Mouse (Mus musculus): ENCODE results near the gene Arf5. TPM values are rescaled to one million over a fixed set of nuclear protein-coding genes. Genes with fewer than 3 reads are reported as not detected.

Gene Arf5
- polyA plus RNA-seq, 1 experiment from 2014 or later = 301 TPM

GRCm38 (mm10) chr6:28431538-28431855 lies 8.1 kb downstream of the Arf5 start:
- H3K9ac ChIP-seq (ENCODE audit: low read length) = no peak overlapping the region
- ATAC-seq (replicated peaks; ENCODE audit: low FRiP score) (no peak), DNase-seq (ENCODE audit: low spot score) (no peak)
- H3K9me3 ChIP-seq (ENCODE audit: control insufficient read depth, low read length) = no peaks in the 10 kb centered on the region
- H3K36me3 ChIP-seq (ENCODE audit: control insufficient read depth, insufficient read depth, low read length) = no peaks in the 10 kb centered on the region
- no peak overlapping the region for H3K27ac ChIP-seq (ENCODE audit: low read depth, low read length)
- WGBS = 78% methylated on average over 6 of the region's 6 CpGs
- no peak overlapping the region for H3K4me3 ChIP-seq (ENCODE audit: low read depth, low read length)
- no peak overlapping the region for H3K4me2 ChIP-seq (ENCODE audit: low read depth, low read length, severe bottlenecking)
- no peaks in the 10 kb centered on the region for H3K4me1 ChIP-seq (replicated peaks; ENCODE audit: control insufficient read depth, insufficient read depth, low read length)
- no peaks in the 10 kb centered on the region for H3K27me3 ChIP-seq (ENCODE audit: control insufficient read depth, insufficient read depth, low read length)

- Histone ChIP-seq H3K4me2 (ENCODE audit: low read depth, low read length, severe bottlenecking) (no peak overlapping the region), H3K4me1 (replicated peaks; ENCODE audit: control insufficient read depth, insufficient read depth, low read length) (no peaks in the 10 kb centered on the region), H3K4me3 (ENCODE audit: low read depth, low read length) (no peak overlapping the region), H3K27ac (ENCODE audit: low read depth, low read length) (no peak overlapping the region), H3K9me3 (ENCODE audit: control insufficient read depth, low read length) (no peaks in the 10 kb centered on the region), H3K9ac (ENCODE audit: low read length) (no peak overlapping the region), H3K27me3 (ENCODE audit: control insufficient read depth, insufficient read depth, low read length) (peaks cover 24% of the 10 kb centered on the region), H3K36me3 (ENCODE audit: control insufficient read depth, insufficient read depth, low read length) (no peaks in the 10 kb centered on the region)
- 81% methylated on average over 7 of the region's 7 CpGs for WGBS
- DNase-seq (ENCODE audit: low spot score) (no peak), ATAC-seq (replicated peaks; ENCODE audit: low FRiP score) (no peak)
These were observed 24.6 kb downstream of the Arf5 start for GRCm38 (mm10) chr6:28447937-28448336.

GRCm38 (mm10) chr6:28449253-28449652 lies 25.9 kb downstream of the Arf5 start, which contains the start of gene Pax4:
Gene Pax4 (minus strand): TSS chr6:28449353.
- Histone ChIP-seq H3K4me3 (ENCODE audit: low read depth, low read length) (no peak within 1 kb of the TSS), H3K9me3 (ENCODE audit: control insufficient read depth, low read length) (no peaks in the 10 kb centered on the region), H3K27me3 (ENCODE audit: control insufficient read depth, insufficient read depth, low read length) (peaks cover 24% of the 10 kb centered on the region), H3K27ac (ENCODE audit: low read depth, low read length) (no peak within 1 kb of the TSS), H3K4me2 (ENCODE audit: low read depth, low read length, severe bottlenecking) (no peak within 1 kb of the TSS), H3K9ac (ENCODE audit: low read length) (no peak within 1 kb of the TSS), H3K4me1 (replicated peaks; ENCODE audit: control insufficient read depth, insufficient read depth, low read length) (no peaks in the 10 kb centered on the region), H3K36me3 (ENCODE audit: control insufficient read depth, insufficient read depth, low read length) (no peaks in the 10 kb centered on the region)
- DNase-seq (ENCODE audit: low spot score) (no peak), ATAC-seq (replicated peaks; ENCODE audit: low FRiP score) (no peak)
- WGBS = 87% methylated on average over 2 of the region's 2 CpGs

DNA sequence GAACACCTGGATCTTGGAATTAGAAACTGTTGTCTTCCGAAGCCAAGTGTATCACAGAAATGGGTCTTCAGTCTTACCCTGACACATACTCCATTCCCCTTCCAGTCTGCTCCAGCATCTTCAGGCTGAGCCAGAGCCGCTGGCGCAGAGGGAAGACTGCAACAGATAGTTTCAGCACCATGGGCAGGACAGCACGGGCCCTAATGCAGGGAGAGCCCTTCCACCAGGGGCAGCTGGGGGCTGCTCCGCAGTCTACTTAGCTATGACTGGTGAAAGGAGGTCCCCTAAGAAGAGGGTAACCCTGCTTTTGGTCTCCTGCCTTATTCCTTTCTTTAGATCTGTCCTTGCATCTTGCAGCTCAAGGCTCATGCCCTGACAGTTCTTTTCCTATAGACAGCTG lies 27.1 kb downstream of the Arf5 start:
- no peak for ATAC-seq (replicated peaks; ENCODE audit: low FRiP score)
- WGBS = 13% methylated on average over 5 of the region's 5 CpGs
- Histone ChIP-seq H3K4me3 (ENCODE audit: low read depth, low read length) (no peak overlapping the region), H3K36me3 (ENCODE audit: control insufficient read depth, insufficient read depth, low read length) (no peaks in the 10 kb centered on the region), H3K27ac (ENCODE audit: low read depth, low read length) (no peak overlapping the region), H3K4me1 (replicated peaks; ENCODE audit: control insufficient read depth, insufficient read depth, low read length) (no peaks in the 10 kb centered on the region), H3K4me2 (ENCODE audit: low read depth, low read length, severe bottlenecking) (no peak overlapping the region), H3K9ac (ENCODE audit: low read length) (no peak overlapping the region), H3K27me3 (ENCODE audit: control insufficient read depth, insufficient read depth, low read length) (peaks cover 24% of the 10 kb centered on the region), H3K9me3 (ENCODE audit: control insufficient read depth, low read length) (no peaks in the 10 kb centered on the region)
- DNase-seq (ENCODE audit: low spot score) = no peak

DNA sequence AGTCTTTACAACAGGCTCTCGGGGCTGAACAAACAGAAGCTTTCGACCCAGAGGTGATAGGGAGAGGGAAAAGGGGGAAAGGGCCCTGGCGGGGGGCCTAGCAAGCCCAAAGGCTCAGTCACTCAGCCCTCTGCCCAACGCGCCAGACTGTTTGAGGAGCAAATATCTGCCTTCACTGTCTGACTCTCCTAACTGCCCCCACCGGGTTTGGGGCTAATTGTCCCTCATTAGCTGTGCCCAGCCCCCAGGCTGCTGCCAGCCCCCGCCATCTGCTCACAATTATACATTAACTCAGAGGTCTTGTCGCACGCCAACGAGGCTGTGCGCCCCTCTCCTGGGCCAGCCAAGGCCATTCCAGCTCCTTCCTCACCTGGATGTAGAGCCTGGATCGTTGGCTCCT lies 27.6 kb downstream of the Arf5 start:
- H3K36me3 ChIP-seq (ENCODE audit: control insufficient read depth, insufficient read depth, low read length) = no peaks in the 10 kb centered on the region
- ATAC-seq (replicated peaks; ENCODE audit: low FRiP score) = no peak
- DNase-seq (ENCODE audit: low spot score) = no peak
- 7% methylated on average over 12 of the region's 12 CpGs for WGBS
- no peaks in the 10 kb centered on the region for H3K4me1 ChIP-seq (replicated peaks; ENCODE audit: control insufficient read depth, insufficient read depth, low read length)
- H3K27ac ChIP-seq (ENCODE audit: low read depth, low read length) = no peak overlapping the region
- no peak overlapping the region for H3K4me2 ChIP-seq (ENCODE audit: low read depth, low read length, severe bottlenecking)
- peaks cover 24% of the 10 kb centered on the region for H3K27me3 ChIP-seq (ENCODE audit: control insufficient read depth, insufficient read depth, low read length)
- no peaks in the 10 kb centered on the region for H3K9me3 ChIP-seq (ENCODE audit: control insufficient read depth, low read length)
- no peak overlapping the region for H3K9ac ChIP-seq (ENCODE audit: low read length)
- no peak overlapping the region for H3K4me3 ChIP-seq (ENCODE audit: low read depth, low read length)

GRCm38 (mm10) chr6:28459221-28459668 lies 35.9 kb downstream of the Arf5 start:
- no peaks in the 10 kb centered on the region for H3K27me3 ChIP-seq (ENCODE audit: control insufficient read depth, insufficient read depth, low read length)
- ATAC-seq (replicated peaks; ENCODE audit: low FRiP score) (no peak), DNase-seq (ENCODE audit: low spot score) (no peak)
- H3K9me3 ChIP-seq (ENCODE audit: control insufficient read depth, low read length) = no peaks in the 10 kb centered on the region
- no peak overlapping the region for H3K4me3 ChIP-seq (ENCODE audit: low read depth, low read length)
- H3K4me1 ChIP-seq (replicated peaks; ENCODE audit: control insufficient read depth, insufficient read depth, low read length) = no peaks in the 10 kb centered on the region
- H3K4me2 ChIP-seq (ENCODE audit: low read depth, low read length, severe bottlenecking) = no peak overlapping the region
- no peak overlapping the region for H3K9ac ChIP-seq (ENCODE audit: low read length)
- no peak overlapping the region for H3K27ac ChIP-seq (ENCODE audit: low read depth, low read length)
- no peaks in the 10 kb centered on the region for H3K36me3 ChIP-seq (ENCODE audit: control insufficient read depth, insufficient read depth, low read length)

DNA sequence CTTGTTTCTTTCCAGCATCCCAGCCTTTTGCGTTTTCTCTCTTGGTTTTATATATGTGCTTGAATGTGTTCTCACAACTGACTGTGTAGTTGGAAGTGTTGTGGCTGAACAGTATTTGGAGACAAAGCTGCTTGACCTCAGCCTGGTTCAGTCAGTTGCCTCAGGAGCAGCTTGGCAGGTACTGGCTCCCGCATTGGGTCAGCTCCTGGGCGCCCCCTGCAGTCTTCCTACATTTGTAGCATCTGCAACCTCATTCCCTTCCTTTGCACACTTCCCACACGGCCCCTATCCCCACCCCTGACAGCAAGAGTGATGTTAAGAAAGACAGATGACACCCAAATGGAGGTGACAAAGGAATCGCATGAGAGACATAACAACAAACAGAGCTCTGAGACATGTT lies 37.2 kb downstream of the Arf5 start:
- H3K4me1 ChIP-seq (replicated peaks; ENCODE audit: control insufficient read depth, insufficient read depth, low read length) = no peaks in the 10 kb centered on the region
- ATAC-seq (replicated peaks; ENCODE audit: low FRiP score) (no peak), DNase-seq (ENCODE audit: low spot score) (peak; percentile 79)
- no peak overlapping the region for H3K9ac ChIP-seq (ENCODE audit: low read length)
- H3K9me3 ChIP-seq (ENCODE audit: control insufficient read depth, low read length) = no peaks in the 10 kb centered on the region
- no peaks in the 10 kb centered on the region for H3K36me3 ChIP-seq (ENCODE audit: control insufficient read depth, insufficient read depth, low read length)
- H3K27me3 ChIP-seq (ENCODE audit: control insufficient read depth, insufficient read depth, low read length) = no peaks in the 10 kb centered on the region
- WGBS = 8% methylated on average over 5 of the region's 5 CpGs
- no peak overlapping the region for H3K4me3 ChIP-seq (ENCODE audit: low read depth, low read length)
- no peak overlapping the region for H3K4me2 ChIP-seq (ENCODE audit: low read depth, low read length, severe bottlenecking)
- no peak overlapping the region for H3K27ac ChIP-seq (ENCODE audit: low read depth, low read length)

DNA sequence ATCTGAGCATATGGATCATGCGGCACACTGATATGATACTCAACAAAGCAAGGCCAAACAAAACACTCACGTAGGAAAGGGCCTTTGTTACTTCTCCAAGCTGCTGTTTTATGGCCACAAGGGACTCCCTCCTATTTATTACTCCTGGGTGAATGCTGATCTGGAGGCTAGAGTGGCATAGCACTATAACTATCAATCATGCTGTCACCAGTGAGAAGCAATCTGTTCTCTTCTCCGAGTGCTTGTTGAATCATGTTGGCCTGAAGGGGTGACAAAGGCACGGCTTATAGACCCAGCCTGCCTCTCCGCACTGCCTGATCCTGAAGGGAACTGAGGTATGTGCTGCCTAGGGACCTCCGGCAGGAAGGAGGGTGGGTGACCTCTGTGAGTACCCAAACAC lies 41.3 kb downstream of the Arf5 start:
- WGBS = 69% methylated on average over 6 of the region's 6 CpGs

GRCm38 (mm10) chr6:28470017-28470602 lies 46.8 kb downstream of the Arf5 start:
- no peaks in the 10 kb centered on the region for H3K4me1 ChIP-seq (replicated peaks; ENCODE audit: control insufficient read depth, insufficient read depth, low read length)
- H3K4me3 ChIP-seq (ENCODE audit: low read depth, low read length) = no peak overlapping the region
- 71% methylated on average over 4 of the region's 4 CpGs for WGBS
- no peaks in the 10 kb centered on the region for H3K36me3 ChIP-seq (ENCODE audit: control insufficient read depth, insufficient read depth, low read length)
- no peak overlapping the region for H3K9ac ChIP-seq (ENCODE audit: low read length)
- no peaks in the 10 kb centered on the region for H3K27me3 ChIP-seq (ENCODE audit: control insufficient read depth, insufficient read depth, low read length)
- no peaks in the 10 kb centered on the region for H3K9me3 ChIP-seq (ENCODE audit: control insufficient read depth, low read length)
- ATAC-seq (replicated peaks; ENCODE audit: low FRiP score) (no peak), DNase-seq (ENCODE audit: low spot score) (no peak)
- no peak overlapping the region for H3K27ac ChIP-seq (ENCODE audit: low read depth, low read length)
- H3K4me2 ChIP-seq (ENCODE audit: low read depth, low read length, severe bottlenecking) = no peak overlapping the region

More for the DNA sequence above, 41.3 kb downstream of the Arf5 start:
- no peaks in the 10 kb centered on the region for H3K4me1 ChIP-seq (replicated peaks; ENCODE audit: control insufficient read depth, insufficient read depth, low read length)
- ATAC-seq (replicated peaks; ENCODE audit: low FRiP score) = no peak
- H3K27ac ChIP-seq (ENCODE audit: low read depth, low read length) = no peak overlapping the region
- no peak overlapping the region for H3K9ac ChIP-seq (ENCODE audit: low read length)
- no peaks in the 10 kb centered on the region for H3K9me3 ChIP-seq (ENCODE audit: control insufficient read depth, low read length)
- no peaks in the 10 kb centered on the region for H3K36me3 ChIP-seq (ENCODE audit: control insufficient read depth, insufficient read depth, low read length)
- no peak overlapping the region for H3K4me2 ChIP-seq (ENCODE audit: low read depth, low read length, severe bottlenecking)
- no peak for DNase-seq (ENCODE audit: low spot score)
- H3K27me3 ChIP-seq (ENCODE audit: control insufficient read depth, insufficient read depth, low read length) = no peaks in the 10 kb centered on the region
- H3K4me3 ChIP-seq (ENCODE audit: low read depth, low read length) = no peak overlapping the region

All from forebrain, embryonic 11.5 days (tissue).